Mouse (Mus musculus) hindbrain, embryonic 13.5 days (tissue): ENCODE measurements around the gene Itpr1. TPM values are rescaled to one million over a fixed set of nuclear protein-coding genes. Genes with fewer than 3 reads are reported as not detected.
A peak's percentile ranks its signal among the peaks of the same experiment; 100 is the strongest.

Experiments used
- ATAC-seq: fragments of 200-750 bp; cut with Nextera tagmentation; 2 replicates; pipeline ENCODE4 v1.8.0; 2017; ENCODE audit warnings: moderate TSS enrichment; ENCODE audit not compliant: low FRiP score
- H3K27ac ChIP-seq: fragments of 300-500 bp; sonication (generic); 2 replicates; pipeline ENCODE4 v1.5.1; 2015; ENCODE audit warnings: inconsistent platforms, mild to moderate bottlenecking, moderate library complexity
- H3K27me3 ChIP-seq: fragments of 300-500 bp; sonication (generic); 2 replicates; pipeline ENCODE4 v1.6.1; 2015; ENCODE audit warnings: mild to moderate bottlenecking, inconsistent platforms
- H3K36me3 ChIP-seq: fragments of 300-500 bp; sonication (generic); 2 replicates; pipeline ENCODE4 v1.6.1; 2015; ENCODE audit warnings: mild to moderate bottlenecking, inconsistent platforms
- H3K4me1 ChIP-seq: fragments of 300-500 bp; sonication (generic); replicated peaks from 2 replicates; pipeline ENCODE4 v1.6.1; 2015; ENCODE audit warnings: inconsistent platforms
- H3K4me2 ChIP-seq: fragments of 300-500 bp; sonication (generic); 2 replicates; pipeline ENCODE4 v1.6.1; 2015; ENCODE audit warnings: inconsistent platforms, mild to moderate bottlenecking, moderate library complexity
- H3K4me3 ChIP-seq: fragments of 300-500 bp; sonication (generic); 2 replicates; pipeline ENCODE4 v1.5.1; 2015; ENCODE audit warnings: mild to moderate bottlenecking, inconsistent platforms
- H3K9ac ChIP-seq: fragments of 300-500 bp; sonication (generic); 2 replicates; pipeline ENCODE4 v1.6.1; 2015; ENCODE audit warnings: mild to moderate bottlenecking, inconsistent platforms
- H3K9me3 ChIP-seq: fragments of 300-500 bp; sonication (generic); 2 replicates; pipeline ENCODE4 v1.6.1; 2016; ENCODE audit warnings: inconsistent platforms
- WGBS: fragments of 180-500 bp; shearing (Covaris S2); methylation state at CpG from one replicate; pipeline ENCODE4 v1.1.7; 2015; 5-methylcytosine and 5-hydroxymethylcytosine counted together
- polyA plus RNA-seq: library from polyadenylated mRNA; unstranded; fragments of >200 nt; fragmentation: Nextera tagmentation; extraction: Ambion mirVana; gene quantifications from 2 replicates; pipeline ENCODE4 v1.2.1, GENCODE M21; 2015

The Itpr1 gene
- polyA plus RNA-seq, 1 experiment from 2014 or later: 6.1 TPM

DNA sequence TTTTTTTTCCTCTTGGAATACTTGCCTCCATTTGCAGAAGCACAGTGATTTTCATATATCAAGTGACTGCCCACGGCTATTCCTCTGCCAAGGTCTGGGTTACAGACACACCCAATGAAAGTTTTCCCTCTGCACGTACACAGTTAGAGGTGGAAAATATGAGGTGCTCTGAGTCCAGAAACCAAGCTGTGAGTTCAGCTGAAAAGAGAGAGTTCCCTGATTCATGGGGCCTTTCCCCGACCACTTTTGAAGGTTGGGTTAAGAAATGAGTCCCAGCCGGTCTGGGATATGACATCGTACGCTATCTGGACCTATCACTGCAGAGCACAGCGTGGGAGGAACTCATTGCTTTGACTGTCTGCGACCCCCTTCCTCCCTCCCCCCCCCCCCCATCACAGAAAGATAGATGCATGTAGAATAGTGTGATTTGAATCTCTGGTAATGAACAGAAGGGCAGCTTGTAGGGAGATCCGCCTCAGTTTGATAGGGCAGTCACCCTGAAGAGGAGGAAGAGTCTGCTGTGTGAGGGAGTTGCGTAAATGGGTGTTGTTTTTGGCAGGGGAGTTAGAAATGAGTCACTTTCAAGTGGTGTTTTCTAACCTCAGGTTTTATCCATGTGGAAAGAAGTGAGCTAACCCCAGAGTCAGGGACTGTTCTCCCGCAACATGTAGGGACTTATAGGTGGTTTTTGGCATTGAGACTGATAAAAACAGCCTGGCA lies 235.3 kb downstream of the Itpr1 start:
- Histone ChIP-seq H3K36me3 (no peaks in the 10 kb centered on the region), H3K9me3 (no peaks in the 10 kb centered on the region), H3K4me2 (no peak overlapping the region), H3K4me3 (no peak overlapping the region), H3K27ac (no peak overlapping the region), H3K4me1 (peaks cover 5% of the 10 kb centered on the region; the same call in 1 of the 2 replicates), H3K27me3 (no peaks in the 10 kb centered on the region), H3K9ac (no peak overlapping the region)
- whole genome bisulfite sequencing: 72% methylated on average over 11 of the region's 11 CpGs
- ATAC-seq: no peak

DNA sequence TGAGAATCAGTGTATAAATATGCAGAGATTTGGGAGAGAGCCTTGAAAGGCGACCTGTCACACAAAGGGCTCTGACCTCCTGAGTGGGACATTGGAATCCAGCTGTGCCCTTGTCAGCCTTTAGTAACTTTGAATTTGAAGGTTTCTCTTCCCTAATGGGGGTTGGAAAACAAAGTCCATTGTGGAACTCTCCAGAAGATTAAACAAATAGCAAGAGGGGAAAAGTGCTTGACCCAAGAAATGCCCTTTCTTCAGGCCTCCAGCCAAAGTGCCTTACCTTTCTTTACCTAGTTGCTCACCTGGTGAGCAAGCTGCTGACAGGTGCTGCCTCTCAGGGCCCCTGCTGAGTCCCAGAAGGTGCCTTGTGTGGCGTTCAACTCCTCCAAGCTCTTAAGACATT lies 236.0 kb downstream of the Itpr1 start:
- no peaks in the 10 kb centered on the region for H3K36me3 ChIP-seq
- H3K27ac ChIP-seq: no peak overlapping the region
- H3K4me3 ChIP-seq: no peak overlapping the region
- no peak overlapping the region for H3K4me2 ChIP-seq
- 51% methylated on average over 2 of the region's 2 CpGs for WGBS
- H3K4me1 ChIP-seq: peaks cover 5% of the 10 kb centered on the region; the same call in 1 of the 2 replicates
- ATAC-seq: no peak
- no peaks in the 10 kb centered on the region for H3K27me3 ChIP-seq
- no peaks in the 10 kb centered on the region for H3K9me3 ChIP-seq
- H3K9ac ChIP-seq: no peak overlapping the region

DNA sequence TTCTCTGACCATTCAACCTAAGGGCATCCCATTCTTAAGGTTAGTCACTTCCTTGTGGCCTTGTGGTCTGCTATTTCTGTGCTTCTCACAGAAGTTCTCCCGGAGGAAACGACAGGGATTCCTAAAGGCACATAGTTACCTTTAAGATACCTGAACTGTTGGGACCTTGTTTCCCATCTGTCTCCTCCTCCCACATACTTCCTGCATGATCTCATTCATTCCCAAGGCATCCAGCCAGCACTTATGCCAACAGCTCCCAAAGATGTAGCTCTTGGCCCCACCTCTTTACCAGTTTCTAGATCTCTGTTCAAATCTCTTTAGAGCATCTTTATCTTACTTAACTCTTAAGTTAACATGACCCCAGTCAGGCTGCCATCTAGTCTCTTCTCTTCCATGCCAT lies 238.6 kb downstream of the Itpr1 start:
- WGBS: 91% methylated on average over 2 of the region's 2 CpGs
- Histone ChIP-seq H3K4me1 (peaks cover 17% of the 10 kb centered on the region), H3K4me2 (no peak overlapping the region), H3K36me3 (no peaks in the 10 kb centered on the region), H3K9me3 (no peaks in the 10 kb centered on the region), H3K4me3 (no peak overlapping the region), H3K9ac (no peak overlapping the region), H3K27me3 (no peaks in the 10 kb centered on the region), H3K27ac (no peak overlapping the region)
- ATAC-seq: no peak

GRCm38 (mm10) chr6:108453618-108454017 lies 240.7 kb downstream of the Itpr1 start:
- ATAC-seq: no peak
- H3K27ac ChIP-seq: no peak overlapping the region
- WGBS: 89% methylated on average over 5 of the region's 5 CpGs
- no peak overlapping the region for H3K9ac ChIP-seq
- H3K9me3 ChIP-seq: no peaks in the 10 kb centered on the region
- no peaks in the 10 kb centered on the region for H3K27me3 ChIP-seq
- no peak overlapping the region for H3K4me2 ChIP-seq
- H3K4me3 ChIP-seq: no peak overlapping the region
- no peaks in the 10 kb centered on the region for H3K36me3 ChIP-seq
- peaks cover 23% of the 10 kb centered on the region for H3K4me1 ChIP-seq

- WGBS: 67% methylated on average over 16 of the region's 16 CpGs
- H3K27ac ChIP-seq: no peak overlapping the region
- H3K4me3 ChIP-seq: no peak overlapping the region
- H3K36me3 ChIP-seq: no peaks in the 10 kb centered on the region
- H3K4me2 ChIP-seq: no peak overlapping the region
- H3K4me1 ChIP-seq: peaks cover 23% of the 10 kb centered on the region
- H3K9me3 ChIP-seq: no peaks in the 10 kb centered on the region
- H3K27me3 ChIP-seq: no peaks in the 10 kb centered on the region
- H3K9ac ChIP-seq: no peak overlapping the region
- no peak for ATAC-seq
Measured at GRCm38 (mm10) chr6:108454061-108454891, 241.4 kb downstream of the Itpr1 start.

GRCm38 (mm10) chr6:108454979-108455836 lies 242.3 kb downstream of the Itpr1 start:
- H3K27ac ChIP-seq: no peak overlapping the region
- ATAC-seq: no peak
- H3K9ac ChIP-seq: no peak overlapping the region
- H3K4me2 ChIP-seq: no peak overlapping the region
- 88% methylated on average over 7 of the region's 7 CpGs for WGBS
- H3K4me1 ChIP-seq: peaks cover 23% of the 10 kb centered on the region
- H3K36me3 ChIP-seq: no peaks in the 10 kb centered on the region
- H3K9me3 ChIP-seq: no peaks in the 10 kb centered on the region
- H3K4me3 ChIP-seq: no peak overlapping the region
- H3K27me3 ChIP-seq: no peaks in the 10 kb centered on the region

DNA sequence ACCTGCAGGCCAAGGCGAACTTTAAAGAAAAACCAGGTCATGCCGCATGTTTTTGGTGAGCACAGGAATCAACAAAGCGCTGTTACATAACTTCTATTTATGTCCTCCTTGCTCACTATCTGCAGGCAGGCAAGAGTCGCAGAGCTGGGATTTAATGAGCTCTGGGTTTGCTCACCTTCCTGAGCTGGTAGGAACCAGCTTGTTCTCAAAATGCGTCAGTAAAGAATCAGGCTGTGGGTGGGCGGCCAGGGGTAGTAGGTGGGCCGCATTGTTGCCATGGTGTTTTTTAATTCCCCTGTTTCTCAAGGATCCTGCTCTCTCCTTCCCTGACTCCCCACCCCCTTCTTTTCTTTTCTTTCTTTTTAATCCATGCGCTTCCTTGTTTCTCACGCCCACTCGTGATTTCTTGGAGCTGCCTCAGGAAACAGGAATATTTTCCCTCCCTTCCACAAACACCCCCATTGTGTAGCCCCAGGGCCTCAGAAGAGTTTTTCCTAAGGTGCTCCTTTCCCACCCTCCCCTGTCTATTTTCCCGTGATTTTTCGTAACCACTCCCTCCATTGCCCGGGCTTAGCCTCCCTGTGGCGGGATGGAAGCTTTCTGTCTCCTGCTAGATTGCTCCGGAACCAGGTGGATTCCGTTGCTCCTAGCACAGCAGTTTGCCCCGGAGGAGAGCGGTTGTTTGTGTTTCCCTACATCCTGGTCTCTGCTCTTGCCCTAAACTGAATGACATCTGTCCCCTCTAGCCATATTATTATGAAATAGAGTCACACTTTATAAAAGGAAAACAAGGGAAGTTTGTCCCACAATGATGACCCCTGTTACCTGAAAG lies 243.6 kb downstream of the Itpr1 start:
- Histone ChIP-seq H3K27ac (peak overlapping the region; percentile 40), H3K9ac (peak overlapping the region; percentile 53; the same call in 1 of the 2 replicates)
- ATAC-seq: peak; percentile 60

DNA sequence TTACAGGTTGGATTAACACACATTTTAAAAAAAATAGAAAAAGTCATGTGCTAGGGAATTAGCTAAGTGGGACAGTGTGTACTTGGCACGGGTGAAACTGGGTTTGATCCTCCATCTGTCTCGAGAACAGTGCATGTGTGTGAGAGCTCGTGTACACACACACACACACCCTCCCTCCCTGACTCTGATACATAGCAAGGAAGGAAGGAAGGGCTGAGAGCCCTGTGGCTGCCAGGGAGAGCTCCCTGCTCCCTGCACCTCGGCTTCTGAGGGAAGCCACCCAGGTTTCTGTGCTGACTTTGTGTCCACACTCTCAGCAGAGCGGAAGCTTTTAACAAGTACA lies 244.1 kb downstream of the Itpr1 start:
- H3K4me2 ChIP-seq: peak overlapping the region; percentile 49
- ATAC-seq: peak; percentile 51
- no peak overlapping the region for H3K9ac ChIP-seq
- H3K36me3 ChIP-seq: no peaks in the 10 kb centered on the region
- no peaks in the 10 kb centered on the region for H3K27me3 ChIP-seq
- H3K9me3 ChIP-seq: no peaks in the 10 kb centered on the region
- no peak overlapping the region; the same call in 1 of the 2 replicates for H3K4me3 ChIP-seq
- 10% methylated on average over 5 of the region's 5 CpGs for WGBS
- peaks cover 23% of the 10 kb centered on the region for H3K4me1 ChIP-seq
- H3K27ac ChIP-seq: no peak overlapping the region; the same call in 1 of the 2 replicates

More for the DNA sequence above, 243.6 kb downstream of the Itpr1 start:
- peak overlapping the region; percentile 18 for H3K4me3 ChIP-seq
- H3K4me2 ChIP-seq: peak overlapping the region; percentile 49
- H3K36me3 ChIP-seq: no peaks in the 10 kb centered on the region
- 10% methylated on average over 18 of the region's 18 CpGs for WGBS
- H3K27me3 ChIP-seq: no peaks in the 10 kb centered on the region
- H3K4me1 ChIP-seq: peaks cover 23% of the 10 kb centered on the region
- no peaks in the 10 kb centered on the region for H3K9me3 ChIP-seq

GRCm38 (mm10) chr6:108457516-108458181 lies 244.8 kb downstream of the Itpr1 start:
- Histone ChIP-seq H3K9me3 (no peaks in the 10 kb centered on the region), H3K27ac (no peak overlapping the region), H3K4me1 (peaks cover 23% of the 10 kb centered on the region), H3K4me2 (no peak overlapping the region), H3K4me3 (no peak overlapping the region), H3K9ac (no peak overlapping the region), H3K36me3 (no peaks in the 10 kb centered on the region), H3K27me3 (no peaks in the 10 kb centered on the region)
- WGBS: 54% methylated on average over 14 of the region's 14 CpGs
- ATAC-seq: no peak

GRCm38 (mm10) chr6:108458182-108458571 lies 245.3 kb downstream of the Itpr1 start:
- no peak for ATAC-seq
- H3K9ac ChIP-seq: no peak overlapping the region
- H3K27me3 ChIP-seq: no peaks in the 10 kb centered on the region
- no peaks in the 10 kb centered on the region for H3K9me3 ChIP-seq
- no peak overlapping the region for H3K27ac ChIP-seq
- no peak overlapping the region for H3K4me2 ChIP-seq
- peaks cover 23% of the 10 kb centered on the region for H3K4me1 ChIP-seq
- 41% methylated on average over 2 of the region's 2 CpGs for WGBS
- H3K4me3 ChIP-seq: no peak overlapping the region
- no peaks in the 10 kb centered on the region for H3K36me3 ChIP-seq

- Histone ChIP-seq H3K27me3 (no peaks in the 10 kb centered on the region), H3K9me3 (no peaks in the 10 kb centered on the region), H3K4me2 (no peak overlapping the region)
Measured at GRCm38 (mm10) chr6:108458826-108459225, 245.9 kb downstream of the Itpr1 start.

More at GRCm38 (mm10) chr6:108458826-108459225, 245.9 kb downstream of the Itpr1 start:
- Histone ChIP-seq H3K27ac (no peak overlapping the region), H3K4me1 (peaks cover 23% of the 10 kb centered on the region), H3K9ac (no peak overlapping the region), H3K4me3 (no peak overlapping the region), H3K36me3 (no peaks in the 10 kb centered on the region)
- peak; percentile 40; the same call in 1 of the 2 replicates for ATAC-seq
- 90% methylated on average over 11 of the region's 11 CpGs for WGBS
